Mouse (Mus musculus): ENCODE results near the gene Gxylt2.

DNA sequence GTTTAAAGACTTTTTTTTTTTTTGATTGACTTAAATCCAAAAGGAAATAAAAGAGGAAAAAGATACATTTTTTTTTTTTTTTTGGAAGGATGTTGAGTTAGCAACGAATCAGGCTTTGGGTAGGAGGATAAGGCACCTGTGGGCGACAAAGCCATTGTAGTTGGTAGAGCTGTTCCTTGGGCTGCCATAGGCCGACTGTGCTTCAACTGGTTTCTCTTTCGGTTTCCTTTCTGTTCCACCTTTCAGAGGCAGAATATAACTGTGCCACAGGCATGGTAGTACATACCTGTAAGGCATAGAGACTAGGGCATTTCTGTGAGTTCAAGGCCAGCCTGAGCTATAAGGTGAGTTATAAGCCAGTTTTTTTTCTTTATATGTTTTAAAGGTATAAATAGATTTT is 140.5 kb downstream of the Gxylt2 start:
- TF ChIP-seq POLR2A (IDR thresholded peaks at IDR 0.05; ENCODE audit: borderline replicate concordance, control insufficient read depth, low read depth, low read length) (no peak), CTCF (IDR thresholded peaks at IDR 0.05; ENCODE audit: control insufficient read depth, insufficient read depth, low read length) (no peak)
